Mouse (Mus musculus) kidney, adult 2 months (tissue): ENCODE measurements around the gene Hfm1.

Experiments used
- CTCF ChIP-seq: fragments of 200-500 bp; conservative IDR thresholded peaks from 2 replicates; pipeline ENCODE4 v1.5.1; 2011; ENCODE audit warnings: low read depth, mild to moderate bottlenecking, control low read depth, low read length, moderate library complexity, mixed read lengths; ENCODE audit not compliant: insufficient read depth, insufficient read length
- POLR2A ChIP-seq: fragments of 200-500 bp; IDR thresholded peaks from one replicate; pipeline ENCODE4 v1.6.1; 2011; ENCODE audit warnings: low read depth, low read length, control low read depth

DNA sequence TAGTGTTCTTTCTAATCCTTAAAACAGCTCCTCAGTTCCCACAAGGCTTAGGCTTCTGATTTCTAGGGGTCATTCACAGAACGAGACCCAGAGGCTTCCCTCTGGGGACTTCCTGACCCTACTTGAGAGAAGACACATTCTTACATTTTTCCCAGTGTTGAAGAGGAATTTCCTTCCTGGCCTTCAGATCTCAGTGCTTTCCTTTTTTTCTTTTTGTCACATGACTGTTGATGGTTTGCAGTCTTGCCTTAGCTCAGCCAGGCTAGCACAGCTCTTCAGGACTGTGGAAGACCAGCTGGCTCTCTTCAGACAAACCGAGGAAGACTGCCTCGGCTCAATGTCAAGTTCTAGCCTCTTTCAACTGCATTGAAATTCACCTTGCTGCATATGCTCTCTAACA is 30.3 kb upstream of the Hfm1 start:
- TF ChIP-seq CTCF (no peak), POLR2A (no peak)
